Mouse (Mus musculus) thymus, postnatal 25 days (tissue): ENCODE data around the gene Lin7b.
A peak's percentile ranks its signal among the peaks of the same experiment; 100 is the strongest.
"Not testable (repeated sequence)": the region's sequence is repeated elsewhere in the genome, so short reads cannot be mapped to it uniquely, and the experiment has no call there.

Experiments
- DNase-seq: peaks from one replicate; pipeline ENCODE4 v3.0.0; 2022

Gene Lin7b

DNA sequence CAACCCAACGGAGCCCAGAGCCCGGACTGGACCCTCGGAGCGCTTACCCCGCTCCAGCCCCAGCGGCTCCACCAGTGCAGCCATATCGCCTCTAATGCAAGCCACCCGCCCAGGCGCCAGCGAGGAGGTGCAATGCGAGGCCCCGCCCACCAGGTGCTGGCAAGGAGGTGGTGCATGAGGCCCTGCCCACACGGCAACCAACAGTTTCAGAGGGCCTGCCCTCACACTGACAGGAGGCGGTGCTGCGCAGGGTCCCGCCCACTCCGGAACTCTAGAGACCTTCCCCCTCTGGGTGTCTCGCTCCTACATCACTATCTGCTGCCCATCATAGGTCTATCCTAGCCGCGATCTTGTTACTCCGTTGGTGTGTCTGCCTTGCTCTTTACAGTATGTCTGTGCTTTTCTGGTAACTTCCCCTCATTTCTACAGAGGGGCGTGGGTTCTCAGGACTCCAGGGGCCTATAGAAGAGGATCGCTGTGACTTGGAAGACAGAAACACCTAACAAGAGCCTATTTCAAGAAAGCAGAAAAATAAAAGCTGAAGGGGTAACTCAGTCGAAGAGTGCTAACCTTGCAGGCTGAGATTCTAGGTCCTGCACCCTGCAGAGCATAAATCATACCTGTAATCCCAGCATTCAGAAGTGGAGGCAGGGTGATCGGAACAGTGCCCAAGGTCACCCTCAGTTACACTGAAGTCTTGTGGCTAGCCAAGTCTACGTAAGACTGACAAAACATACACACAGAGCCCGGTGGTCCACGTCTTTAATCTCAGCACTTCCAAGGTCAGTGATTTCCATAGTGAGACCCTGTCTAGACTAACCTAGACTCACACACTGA is at the start of gene Lin7b:
Gene Lin7b, minus strand, starts transcription at position 109 of the 837 bp plus-strand sequence.
- DNase-seq: peak; percentile 89

DNA sequence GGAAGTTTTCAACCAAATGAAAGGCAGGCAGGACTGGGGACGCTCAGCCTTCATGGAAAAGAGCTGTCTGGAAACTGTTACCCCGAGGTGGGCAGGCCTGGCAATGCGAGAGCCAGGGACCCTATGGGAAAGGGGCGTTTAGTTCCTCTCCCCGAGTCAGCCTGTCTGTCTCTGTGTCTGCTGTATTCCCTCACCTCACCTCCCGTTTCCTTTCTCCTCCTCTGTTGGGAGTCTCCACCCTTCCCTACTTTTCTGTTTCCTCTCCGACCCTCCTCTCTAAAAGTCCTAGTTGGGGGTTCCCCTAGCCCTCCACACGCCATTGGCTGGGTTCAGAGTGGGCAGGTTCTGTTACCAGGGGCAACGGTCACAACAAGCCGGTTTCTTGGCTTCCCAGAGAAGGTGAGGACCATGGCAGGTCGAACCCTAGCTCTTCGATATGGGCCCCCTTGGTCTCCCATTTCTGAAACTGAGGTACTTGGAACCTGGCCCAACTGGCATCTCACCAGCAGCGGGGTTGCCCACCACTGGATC is 47.6 kb upstream of the Lin7b start:
- DNase-seq: no peak

- DNase-seq: no peak
Observed at GRCm38 (mm10) chr7:45415636-45416035, 45.3 kb upstream of the Lin7b start.

DNA sequence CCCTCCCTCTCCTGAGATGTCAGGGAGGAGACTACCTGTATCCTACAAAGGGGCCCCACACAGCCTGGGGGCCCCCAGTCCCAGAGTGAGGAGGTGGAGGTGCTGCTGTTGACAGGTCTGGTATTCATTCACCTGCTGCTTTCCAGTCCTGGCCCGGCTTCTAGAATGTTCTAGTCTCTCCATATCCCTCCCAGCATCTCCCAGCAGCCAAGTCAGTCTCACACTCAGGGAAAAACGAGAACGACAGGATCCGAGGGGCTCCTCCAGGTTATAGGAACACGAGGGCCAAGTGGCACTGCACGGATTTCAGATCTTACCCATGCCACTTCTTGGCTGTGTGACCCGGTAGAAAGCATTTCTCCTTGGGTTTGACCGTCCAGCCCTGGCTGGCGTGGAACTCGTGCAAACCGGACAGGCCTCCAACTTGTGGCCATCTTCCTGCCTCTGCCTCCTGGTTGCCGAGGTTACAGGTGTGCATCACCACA is 44.4 kb upstream of the Lin7b start:
- no peak for DNase-seq

DNA sequence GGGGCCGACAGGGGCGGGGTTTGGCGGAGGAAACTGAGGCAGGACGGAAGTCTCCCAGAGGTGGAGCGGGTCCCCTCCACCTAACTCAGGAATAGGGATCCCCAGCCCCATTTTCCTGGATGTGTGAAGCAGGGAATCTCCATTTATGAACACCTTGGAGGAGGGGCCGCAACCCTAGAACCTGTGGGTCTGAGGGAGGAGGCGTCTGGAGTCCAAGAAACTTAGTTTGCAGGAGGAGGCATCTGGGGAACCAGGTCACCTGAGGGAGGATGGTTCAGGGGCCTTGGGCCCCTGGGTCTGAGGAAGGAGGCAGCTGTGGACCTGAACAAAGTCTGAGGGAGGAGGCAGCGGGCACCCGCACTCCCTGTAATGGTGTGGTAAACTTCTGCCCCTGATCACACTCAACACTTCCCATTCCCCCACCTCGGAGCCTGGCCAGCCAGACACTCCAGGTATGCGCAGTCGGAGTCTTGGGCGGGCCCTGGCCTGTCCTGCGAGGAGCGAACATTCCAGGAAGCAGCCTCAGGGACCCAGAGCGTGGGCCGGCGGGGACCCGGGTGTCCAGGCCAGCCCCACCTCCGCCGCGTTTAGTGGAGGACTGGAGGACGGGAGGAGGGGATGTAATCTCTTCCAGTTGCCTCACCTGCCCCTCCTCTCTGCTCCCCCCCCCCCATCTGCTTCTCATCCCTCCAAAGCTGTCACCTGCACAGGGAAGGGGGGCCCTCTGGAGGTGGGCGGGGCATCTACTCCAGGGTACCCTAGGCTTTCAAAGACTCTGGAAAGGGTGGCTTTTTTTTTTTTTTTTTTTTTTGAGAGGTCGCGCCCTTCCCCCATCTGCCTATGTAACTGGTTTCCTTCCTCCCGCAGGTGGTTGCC is 43.7 kb upstream of the Lin7b start:
- no peak for DNase-seq

DNA sequence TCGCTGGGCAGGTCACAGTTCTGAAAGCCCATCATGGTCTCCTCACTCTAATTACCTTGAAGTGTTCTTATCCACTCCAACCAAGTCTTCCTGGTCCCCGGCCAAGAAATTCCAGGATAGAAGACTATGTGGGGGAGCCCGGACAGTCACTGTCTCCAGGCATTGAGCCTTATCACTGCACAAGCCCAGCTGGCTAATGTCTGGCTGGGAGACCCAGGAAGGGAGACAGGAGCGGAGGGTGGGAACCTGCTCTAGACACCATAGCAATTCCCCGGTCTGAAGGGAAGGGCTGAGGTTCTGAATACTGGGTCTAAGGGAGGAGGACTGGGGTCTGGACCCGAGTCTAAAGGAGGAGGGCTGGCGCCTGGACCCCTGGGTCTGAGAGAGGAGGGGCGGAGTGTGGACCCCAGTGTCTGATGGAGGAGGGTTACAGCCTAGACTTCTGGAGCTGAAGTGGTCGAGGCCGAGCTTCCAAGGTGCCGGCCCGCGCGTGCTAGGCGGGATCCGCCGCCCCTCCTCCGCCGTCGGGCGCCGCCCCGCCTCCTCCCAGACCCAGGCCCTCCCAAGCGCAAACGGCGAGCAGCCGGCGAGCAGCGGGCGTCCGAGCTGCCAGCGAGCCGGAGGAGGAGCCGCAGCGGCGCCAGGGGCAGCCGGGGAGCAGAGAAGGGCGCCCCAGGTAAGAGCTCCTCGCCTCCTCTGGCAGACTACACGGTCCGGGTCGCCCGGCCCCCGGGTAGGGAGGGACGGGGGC is 42.9 kb upstream of the Lin7b start, which contains the start of gene Ntf5:
Gene Ntf5, plus strand, starts transcription at position 583 of the 751 bp plus-strand sequence.
- peak; percentile 29 for DNase-seq

GRCm38 (mm10) chr7:45412421-45412820 is 42.0 kb upstream of the Lin7b start:
- DNase-seq: no peak

- no peak for DNase-seq
Observed at GRCm38 (mm10) chr7:45409497-45410163, 39.2 kb upstream of the Lin7b start.

- DNase-seq: no peak
Observed at GRCm38 (mm10) chr7:45408949-45409348, 38.6 kb upstream of the Lin7b start.

DNA sequence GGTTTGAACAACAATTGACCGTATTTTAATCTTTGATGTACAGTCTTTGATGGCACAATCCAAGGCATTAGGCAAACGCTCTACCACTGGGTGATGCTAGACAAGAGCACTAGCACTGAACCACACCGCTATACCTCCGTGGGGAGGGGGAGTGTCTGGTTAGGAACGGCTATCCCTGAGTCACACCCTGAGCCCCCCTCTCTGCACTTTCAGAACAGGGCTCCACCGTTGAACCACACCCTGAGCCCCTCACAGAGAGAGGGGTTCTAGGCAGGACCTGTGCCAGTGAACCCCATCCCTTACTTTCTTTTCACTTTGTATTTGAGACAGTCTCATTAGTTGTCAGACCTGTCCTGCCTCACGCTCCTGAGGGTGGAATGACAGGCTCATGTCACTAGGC is 38.0 kb upstream of the Lin7b start:
- DNase-seq: no peak

DNA sequence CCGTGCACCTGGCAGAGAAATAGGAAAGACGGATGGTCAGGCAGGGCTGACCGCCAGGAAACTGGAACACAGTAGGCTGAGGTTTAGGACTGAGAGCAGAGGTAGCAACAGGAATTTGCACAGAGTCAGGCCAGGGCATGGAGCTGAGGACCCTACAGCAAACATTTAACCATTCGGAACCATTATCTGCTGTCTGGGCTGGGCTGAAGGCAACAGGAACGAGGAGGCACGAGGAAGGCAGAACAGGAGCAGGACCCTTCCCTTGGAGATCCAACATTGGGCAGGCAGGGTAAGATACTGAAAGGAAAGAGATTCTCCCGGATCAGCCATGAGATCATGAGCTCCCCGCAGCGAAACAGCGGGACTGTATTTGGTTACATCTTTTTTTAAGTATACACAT is 37.5 kb upstream of the Lin7b start:
- DNase-seq: no peak

DNA sequence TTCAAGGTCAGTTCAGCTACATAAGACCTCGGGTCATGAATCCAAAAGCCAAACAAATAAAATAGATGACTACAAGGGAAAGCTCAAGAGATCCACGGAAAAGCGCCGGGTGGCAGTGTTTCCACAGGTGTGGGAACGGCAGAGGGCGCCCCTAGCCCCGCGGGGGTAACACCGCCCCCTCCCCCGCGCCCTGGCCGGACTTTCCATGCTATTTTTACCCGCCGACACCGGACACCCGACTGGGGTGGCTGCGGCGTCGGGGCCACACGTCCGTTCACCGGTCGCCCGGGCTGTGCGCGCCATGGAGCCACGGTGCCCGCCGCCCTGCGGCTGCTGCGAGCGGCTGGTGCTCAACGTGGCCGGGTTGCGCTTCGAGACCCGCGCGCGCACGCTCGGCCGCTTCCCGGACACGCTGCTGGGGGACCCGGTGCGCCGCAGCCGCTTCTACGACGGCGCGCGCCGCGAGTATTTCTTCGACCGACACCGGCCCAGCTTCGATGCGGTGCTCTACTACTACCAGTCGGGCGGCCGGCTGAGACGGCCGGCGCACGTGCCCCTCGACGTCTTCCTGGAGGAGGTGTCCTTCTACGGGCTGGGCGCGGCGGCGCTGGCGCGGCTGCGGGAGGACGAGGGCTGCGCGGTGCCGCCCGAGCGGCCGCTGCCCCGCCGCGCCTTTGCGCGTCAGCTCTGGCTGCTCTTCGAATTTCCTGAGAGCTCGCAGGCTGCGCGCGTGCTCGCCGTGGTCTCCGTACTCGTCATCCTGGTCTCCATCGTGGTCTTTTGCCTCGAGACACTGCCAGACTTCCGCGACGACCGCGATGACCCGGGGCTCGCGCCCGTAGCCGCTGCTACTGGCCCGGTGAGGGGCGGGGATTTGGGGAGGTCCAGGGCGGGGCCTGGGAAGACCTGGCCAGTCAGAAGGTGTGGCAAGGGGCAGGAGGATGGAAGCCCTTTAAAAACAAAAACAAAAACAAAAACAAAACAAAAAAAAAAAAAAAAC is 36.1 kb upstream of the Lin7b start:
- no peak for DNase-seq

GRCm38 (mm10) chr7:45405091-45406075 is 35.0 kb upstream of the Lin7b start, which contains the start of gene Kcna7:
Gene Kcna7 (plus strand): TSS chr7:45405653.
- peak; percentile 78 for DNase-seq

- peak; percentile 69 for DNase-seq
Observed at GRCm38 (mm10) chr7:45403532-45404261, 33.3 kb upstream of the Lin7b start.

- no peak for DNase-seq
Observed at GRCm38 (mm10) chr7:45401521-45402085, 31.2 kb upstream of the Lin7b start.

- DNase-seq: no peak
Observed at GRCm38 (mm10) chr7:45396787-45397186, 26.4 kb upstream of the Lin7b start.

DNA sequence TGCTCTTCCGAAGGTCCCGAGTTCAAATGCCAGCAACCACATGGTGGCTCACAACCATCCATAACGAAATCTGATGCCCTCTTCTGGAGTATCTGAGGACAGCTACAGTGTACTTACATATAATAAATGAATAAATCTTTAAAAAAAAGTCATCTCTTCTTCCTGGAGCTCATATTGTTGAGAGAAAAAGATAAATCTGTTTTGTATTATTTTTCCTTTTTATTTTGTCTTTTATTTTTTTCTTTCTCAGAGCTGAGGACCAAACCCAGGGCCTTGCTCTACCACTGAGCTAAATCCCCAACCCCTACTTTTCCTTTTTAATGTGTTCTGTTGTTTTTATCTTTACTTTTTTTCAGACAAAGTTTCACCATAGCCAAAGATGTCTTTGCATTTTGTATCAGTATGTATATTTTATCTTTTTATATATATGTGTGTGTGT is 26.0 kb upstream of the Lin7b start:
- DNase-seq: not testable (repeated sequence)
